Mouse (Mus musculus): Measurements from ENCODE around the gene Gpbar1. TPM values are rescaled to one million over a fixed set of nuclear protein-coding genes. Genes with fewer than 3 reads are reported as not detected.

Gpbar1 gene
- polyA plus RNA-seq, 1 experiment from 2014 or later = 0.39 TPM

- H3K9me3 ChIP-seq (replicated peaks; ENCODE audit: control insufficient read depth, low read length) = no peaks in the 10 kb centered on the region
- 47% methylated on average over 6 of the region's 6 CpGs for WGBS (ENCODE audit: insufficient replicate concordance)
- no peak for ATAC-seq (ENCODE audit: low read depth)
- no peak overlapping the region for H3K9ac ChIP-seq (ENCODE audit: low read depth, low read length)
- 0 out of 2 replicates have a peak overlapping the region, but pooled peaks have one; percentile 76 for H3K4me2 ChIP-seq (ENCODE audit: low read depth, low read length)
- no peak overlapping the region; the same call in 1 of the 2 replicates for H3K27ac ChIP-seq (ENCODE audit: low read length)
- peaks cover 47% of the 10 kb centered on the region for H3K4me1 ChIP-seq (ENCODE audit: control insufficient read depth, low read depth, low read length)
- no peak overlapping the region for H3K4me3 ChIP-seq (ENCODE audit: low read depth, low read length)
- H3K27me3 ChIP-seq (ENCODE audit: control insufficient read depth, insufficient read depth, low read depth, low read length) = no peaks in the 10 kb centered on the region
- no peaks in the 10 kb centered on the region for H3K36me3 ChIP-seq (ENCODE audit: control insufficient read depth, insufficient read depth)
These were observed 38.0 kb upstream of the Gpbar1 start for GRCm38 (mm10) chr1:74240311-74240710.

DNA sequence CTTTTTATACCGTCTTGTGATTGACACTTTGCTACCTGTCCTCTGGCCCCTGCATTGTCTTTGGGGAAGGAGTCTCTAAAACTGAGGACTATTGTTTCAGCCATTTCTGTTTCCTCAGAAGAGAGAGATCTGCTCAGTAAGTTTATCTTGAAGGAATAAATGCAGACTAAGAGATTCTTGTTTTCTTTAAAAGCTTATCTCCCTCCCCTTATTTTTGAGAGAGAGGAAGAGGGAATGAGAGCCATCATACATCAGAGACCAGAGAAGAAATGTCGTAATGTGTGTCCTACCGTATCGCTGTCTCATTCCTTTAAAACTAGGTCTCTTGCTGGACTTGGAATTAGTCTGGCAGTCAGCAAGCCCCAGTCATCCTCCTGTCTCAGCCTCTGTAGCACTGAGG, 37.5 kb upstream of the Gpbar1 start:
- no peak for ATAC-seq (ENCODE audit: low read depth)
- H3K4me2 ChIP-seq (ENCODE audit: low read depth, low read length) = peak overlapping the region; percentile 5; the same call in 1 of the 2 replicates
- peaks cover 42% of the 10 kb centered on the region for H3K4me1 ChIP-seq (ENCODE audit: control insufficient read depth, low read depth, low read length)
- no peak overlapping the region for H3K9ac ChIP-seq (ENCODE audit: low read depth, low read length)
- 47% methylated on average over 4 of the region's 4 CpGs for WGBS (ENCODE audit: insufficient replicate concordance)
- H3K9me3 ChIP-seq (replicated peaks; ENCODE audit: control insufficient read depth, low read length) = no peaks in the 10 kb centered on the region
- H3K4me3 ChIP-seq (ENCODE audit: low read depth, low read length) = no peak overlapping the region
- H3K27me3 ChIP-seq (ENCODE audit: control insufficient read depth, insufficient read depth, low read depth, low read length) = no peaks in the 10 kb centered on the region
- H3K27ac ChIP-seq (ENCODE audit: low read length) = no peak overlapping the region; the same call in 1 of the 2 replicates
- no peaks in the 10 kb centered on the region for H3K36me3 ChIP-seq (ENCODE audit: control insufficient read depth, insufficient read depth)

DNA sequence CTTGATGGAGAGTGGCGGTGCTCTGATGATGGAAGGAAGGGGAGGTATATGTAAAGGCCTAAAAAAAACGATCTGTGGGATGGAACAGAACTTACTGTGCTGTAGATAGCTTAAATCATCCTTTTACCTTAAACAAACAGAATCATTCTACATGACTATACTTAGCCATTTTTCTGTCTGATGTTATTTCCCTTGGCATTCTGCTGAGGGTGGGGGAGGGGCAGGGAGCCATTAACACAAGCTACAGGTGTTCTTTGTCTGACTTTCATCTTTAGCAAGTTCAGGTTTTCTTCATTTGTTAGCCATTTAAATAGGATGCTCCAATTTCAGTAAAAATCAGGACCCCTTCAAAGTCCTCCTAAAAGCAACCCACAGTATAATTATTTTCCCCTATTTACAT, 32.8 kb upstream of the Gpbar1 start:
- 57% methylated on average over 2 of the region's 2 CpGs for WGBS (ENCODE audit: insufficient replicate concordance)

DNA sequence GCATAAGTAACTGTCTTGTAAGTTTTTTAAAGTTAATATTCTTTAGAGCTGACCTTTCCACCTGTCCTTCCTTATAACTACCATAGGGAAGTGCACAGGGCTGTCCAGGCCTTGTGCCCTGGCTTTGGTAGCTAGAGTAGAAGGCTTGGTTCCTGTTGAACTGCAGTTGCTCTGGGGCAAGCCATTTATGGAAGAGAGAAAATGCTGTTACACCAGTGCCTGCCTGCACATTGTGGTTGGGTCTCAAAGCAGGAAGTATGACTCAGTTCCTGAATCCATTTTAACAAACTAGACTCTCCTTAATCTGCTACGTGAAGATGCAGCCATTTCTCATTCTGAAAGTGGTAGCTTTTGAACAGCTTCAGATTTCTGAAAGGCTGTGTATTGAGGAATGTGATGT, 29.6 kb upstream of the Gpbar1 start:
- peak; percentile 62 for ATAC-seq (ENCODE audit: low read depth)
- Histone ChIP-seq H3K9me3 (replicated peaks; ENCODE audit: control insufficient read depth, low read length) (no peaks in the 10 kb centered on the region), H3K4me2 (ENCODE audit: low read depth, low read length) (peak overlapping the region; percentile 26), H3K4me1 (ENCODE audit: control insufficient read depth, low read depth, low read length) (peaks cover 16% of the 10 kb centered on the region; the same call in 1 of the 2 replicates), H3K27ac (ENCODE audit: low read length) (peak overlapping the region; percentile 90), H3K36me3 (ENCODE audit: control insufficient read depth, insufficient read depth) (peaks cover 31% of the 10 kb centered on the region), H3K27me3 (ENCODE audit: control insufficient read depth, insufficient read depth, low read depth, low read length) (no peaks in the 10 kb centered on the region), H3K4me3 (ENCODE audit: low read depth, low read length) (no peak overlapping the region), H3K9ac (ENCODE audit: low read depth, low read length) (no peak overlapping the region)
- WGBS (ENCODE audit: insufficient replicate concordance) = 18% methylated on average over 1 of the region's 1 CpGs

More for the DNA sequence above, 32.8 kb upstream of the Gpbar1 start:
- Histone ChIP-seq H3K27ac (ENCODE audit: low read length) (no peak overlapping the region), H3K9ac (ENCODE audit: low read depth, low read length) (no peak overlapping the region), H3K4me2 (ENCODE audit: low read depth, low read length) (no peak overlapping the region), H3K9me3 (replicated peaks; ENCODE audit: control insufficient read depth, low read length) (no peaks in the 10 kb centered on the region), H3K27me3 (ENCODE audit: control insufficient read depth, insufficient read depth, low read depth, low read length) (no peaks in the 10 kb centered on the region), H3K4me3 (ENCODE audit: low read depth, low read length) (no peak overlapping the region), H3K4me1 (ENCODE audit: control insufficient read depth, low read depth, low read length) (peaks cover 27% of the 10 kb centered on the region), H3K36me3 (ENCODE audit: control insufficient read depth, insufficient read depth) (peaks cover 5% of the 10 kb centered on the region; the same call in 1 of the 2 replicates)
- no peak for ATAC-seq (ENCODE audit: low read depth)

GRCm38 (mm10) chr1:74249331-74249980, 28.9 kb upstream of the Gpbar1 start:
- no peaks in the 10 kb centered on the region for H3K27me3 ChIP-seq (ENCODE audit: control insufficient read depth, insufficient read depth, low read depth, low read length)
- ATAC-seq (ENCODE audit: low read depth) = peak; percentile 77
- peaks cover 14% of the 10 kb centered on the region; the same call in 1 of the 2 replicates for H3K4me1 ChIP-seq (ENCODE audit: control insufficient read depth, low read depth, low read length)
- H3K4me3 ChIP-seq (ENCODE audit: low read depth, low read length) = no peak overlapping the region
- WGBS (ENCODE audit: insufficient replicate concordance) = 35% methylated on average over 5 of the region's 5 CpGs
- H3K9ac ChIP-seq (ENCODE audit: low read depth, low read length) = no peak overlapping the region
- peak overlapping the region; percentile 90 for H3K27ac ChIP-seq (ENCODE audit: low read length)
- peaks cover 36% of the 10 kb centered on the region for H3K36me3 ChIP-seq (ENCODE audit: control insufficient read depth, insufficient read depth)
- no peaks in the 10 kb centered on the region for H3K9me3 ChIP-seq (replicated peaks; ENCODE audit: control insufficient read depth, low read length)
- peak overlapping the region; percentile 26 for H3K4me2 ChIP-seq (ENCODE audit: low read depth, low read length)

DNA sequence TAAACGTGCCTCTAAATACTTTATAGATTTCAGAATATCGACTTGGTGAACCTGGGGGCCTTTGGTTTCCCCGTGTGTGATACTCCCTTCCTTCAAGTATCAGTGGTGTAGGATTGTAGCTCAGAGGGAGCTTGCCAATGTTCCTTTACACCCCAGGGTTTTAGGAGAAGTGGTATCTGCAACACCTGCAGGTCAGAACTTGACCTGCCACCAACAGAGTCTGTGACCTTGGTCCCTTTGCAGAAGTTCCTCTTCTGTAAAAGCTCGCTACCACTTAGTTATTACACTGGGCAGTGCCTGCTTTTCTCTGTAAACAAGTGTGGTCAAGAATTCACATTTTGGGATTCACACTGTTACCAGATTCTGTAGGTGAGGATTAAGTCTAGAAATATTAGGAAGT, 28.3 kb upstream of the Gpbar1 start:
- H3K27me3 ChIP-seq (ENCODE audit: control insufficient read depth, insufficient read depth, low read depth, low read length) = no peaks in the 10 kb centered on the region
- 63% methylated on average over 4 of the region's 4 CpGs for WGBS (ENCODE audit: insufficient replicate concordance)
- peak overlapping the region; percentile 90 for H3K27ac ChIP-seq (ENCODE audit: low read length)
- no peak overlapping the region for H3K9ac ChIP-seq (ENCODE audit: low read depth, low read length)
- H3K4me2 ChIP-seq (ENCODE audit: low read depth, low read length) = no peak overlapping the region
- no peak overlapping the region for H3K4me3 ChIP-seq (ENCODE audit: low read depth, low read length)
- H3K4me1 ChIP-seq (ENCODE audit: control insufficient read depth, low read depth, low read length) = peaks cover 14% of the 10 kb centered on the region; the same call in 1 of the 2 replicates
- peaks cover 40% of the 10 kb centered on the region for H3K36me3 ChIP-seq (ENCODE audit: control insufficient read depth, insufficient read depth)
- no peaks in the 10 kb centered on the region for H3K9me3 ChIP-seq (replicated peaks; ENCODE audit: control insufficient read depth, low read length)
- no peak for ATAC-seq (ENCODE audit: low read depth)

DNA sequence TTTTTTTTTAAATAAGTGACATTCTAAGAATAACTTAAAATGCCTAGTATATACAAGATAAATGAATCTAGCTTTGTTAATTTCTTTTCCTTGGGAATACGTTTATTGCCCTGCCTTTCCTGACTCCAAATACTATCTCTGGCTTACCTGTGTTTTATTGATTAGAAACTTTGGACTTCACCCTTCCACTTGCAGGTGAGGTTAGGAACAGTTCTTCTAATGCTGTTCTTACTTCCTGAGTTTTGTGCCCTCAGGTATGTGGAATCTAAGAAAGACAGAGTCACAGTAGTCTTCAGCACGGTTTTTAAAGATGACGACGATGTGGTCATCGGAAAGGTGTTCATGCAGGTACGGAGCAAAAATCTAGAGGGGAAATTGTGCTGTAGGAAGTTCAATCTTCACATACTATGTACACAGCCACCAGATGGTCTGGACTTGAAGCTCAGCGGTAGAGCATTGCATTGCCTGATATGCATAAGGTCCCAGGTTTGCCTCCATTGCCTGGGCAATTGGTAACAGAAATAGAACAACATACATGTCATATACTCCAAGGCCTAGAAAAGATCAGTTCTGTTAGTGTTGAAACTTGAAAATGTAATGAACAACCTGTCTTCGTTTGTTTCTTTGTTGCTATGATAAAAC, 22.5 kb upstream of the Gpbar1 start:
- Histone ChIP-seq H3K9ac (ENCODE audit: low read depth, low read length) (no peak overlapping the region), H3K27ac (ENCODE audit: low read length) (no peak overlapping the region), H3K36me3 (ENCODE audit: control insufficient read depth, insufficient read depth) (peaks cover 55% of the 10 kb centered on the region), H3K4me2 (ENCODE audit: low read depth, low read length) (no peak overlapping the region), H3K4me1 (ENCODE audit: control insufficient read depth, low read depth, low read length) (no peaks in the 10 kb centered on the region), H3K4me3 (ENCODE audit: low read depth, low read length) (no peak overlapping the region), H3K27me3 (ENCODE audit: control insufficient read depth, insufficient read depth, low read depth, low read length) (no peaks in the 10 kb centered on the region), H3K9me3 (replicated peaks; ENCODE audit: control insufficient read depth, low read length) (no peaks in the 10 kb centered on the region)
- WGBS (ENCODE audit: insufficient replicate concordance) = 88% methylated on average over 8 of the region's 8 CpGs
- ATAC-seq (ENCODE audit: low read depth) = no peak

- Histone ChIP-seq H3K36me3 (ENCODE audit: control insufficient read depth, insufficient read depth) (peaks cover 48% of the 10 kb centered on the region), H3K27ac (ENCODE audit: low read length) (no peak overlapping the region), H3K4me3 (ENCODE audit: low read depth, low read length) (no peak overlapping the region), H3K27me3 (ENCODE audit: control insufficient read depth, insufficient read depth, low read depth, low read length) (no peaks in the 10 kb centered on the region), H3K9me3 (replicated peaks; ENCODE audit: control insufficient read depth, low read length) (no peaks in the 10 kb centered on the region), H3K9ac (ENCODE audit: low read depth, low read length) (no peak overlapping the region), H3K4me2 (ENCODE audit: low read depth, low read length) (no peak overlapping the region), H3K4me1 (ENCODE audit: control insufficient read depth, low read depth, low read length) (no peaks in the 10 kb centered on the region)
- 82% methylated on average over 4 of the region's 4 CpGs for WGBS (ENCODE audit: insufficient replicate concordance)
- no peak for ATAC-seq (ENCODE audit: low read depth)
These were observed 21.6 kb upstream of the Gpbar1 start for GRCm38 (mm10) chr1:74256782-74257181.

DNA sequence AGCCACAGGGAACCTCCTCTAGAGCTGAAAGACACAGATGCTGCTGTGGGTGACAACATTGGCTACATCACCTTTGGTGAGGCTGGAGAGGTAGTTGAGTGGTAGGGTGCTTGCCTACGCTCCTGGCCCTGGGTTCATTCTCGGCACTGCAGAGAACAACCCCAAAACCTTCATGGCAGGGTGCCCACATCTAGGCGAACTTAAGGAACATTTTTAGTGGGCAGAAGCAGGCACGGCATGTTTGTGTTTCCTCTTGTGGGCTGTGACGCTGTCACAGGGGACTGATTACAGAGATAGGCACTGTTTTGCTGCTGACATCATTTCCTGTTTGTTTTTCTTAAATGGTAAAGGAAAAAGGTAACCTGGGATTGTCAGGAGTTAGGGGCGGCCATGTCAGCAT, 15.8 kb upstream of the Gpbar1 start:
- Histone ChIP-seq H3K27me3 (ENCODE audit: control insufficient read depth, insufficient read depth, low read depth, low read length) (no peaks in the 10 kb centered on the region), H3K4me2 (ENCODE audit: low read depth, low read length) (no peak overlapping the region), H3K4me1 (ENCODE audit: control insufficient read depth, low read depth, low read length) (no peaks in the 10 kb centered on the region), H3K27ac (ENCODE audit: low read length) (no peak overlapping the region), H3K9ac (ENCODE audit: low read depth, low read length) (no peak overlapping the region), H3K36me3 (ENCODE audit: control insufficient read depth, insufficient read depth) (peaks cover 57% of the 10 kb centered on the region), H3K9me3 (replicated peaks; ENCODE audit: control insufficient read depth, low read length) (no peaks in the 10 kb centered on the region), H3K4me3 (ENCODE audit: low read depth, low read length) (no peak overlapping the region)
- ATAC-seq (ENCODE audit: low read depth) = no peak
- 71% methylated on average over 6 of the region's 6 CpGs for WGBS (ENCODE audit: insufficient replicate concordance)
